Mouse (Mus musculus) kidney, adult 18-20 months (tissue): ENCODE measurements at regions not wholly inside any gene's neighbourhood (a gene's known extent, or its start where the extent isn't known, plus 50 kb on each side); places are given as distances from the start of the nearest gene placed in this dataset.

Experiments used
- DNase-seq: peaks from one replicate; pipeline ENCODE4 v3.0.0; 2021

- no peak for DNase-seq
Observed at GRCm38 (mm10) chr13:51227836-51228235, 57.0 kb downstream of the Nxnl2 start.

- DNase-seq, result peak; percentile 33
Observed at GRCm38 (mm10) chr13:51228862-51229770, 58.3 kb downstream of the Nxnl2 start.

- DNase-seq, result no peak
Observed at GRCm38 (mm10) chr13:51229862-51230261, 59.0 kb downstream of the Nxnl2 start.

GRCm38 (mm10) chr13:51231586-51231985, 60.8 kb downstream of the Nxnl2 start:
- no peak for DNase-seq

GRCm38 (mm10) chr13:51247378-51247777, 76.6 kb downstream of the Nxnl2 start:
- no peak for DNase-seq

- DNase-seq, result no peak
Observed at GRCm38 (mm10) chr13:51253371-51253770, 82.5 kb downstream of the Nxnl2 start.

- no peak for DNase-seq
Observed at GRCm38 (mm10) chr13:51255688-51256087, 84.9 kb downstream of the Nxnl2 start.

- no peak for DNase-seq
Observed at GRCm38 (mm10) chr13:51258752-51259721, 88.2 kb downstream of the Nxnl2 start.

- no peak for DNase-seq
Observed at GRCm38 (mm10) chr13:51261619-51262018, 90.8 kb downstream of the Nxnl2 start.

GRCm38 (mm10) chr13:51272786-51273185, 102.0 kb downstream of the Nxnl2 start:
- DNase-seq, result no peak

GRCm38 (mm10) chr13:51274639-51275038, 103.8 kb downstream of the Nxnl2 start:
- peak; percentile 21 for DNase-seq

GRCm38 (mm10) chr13:51276601-51277000, 105.8 kb downstream of the Nxnl2 start:
- DNase-seq, result no peak

GRCm38 (mm10) chr13:51277515-51277914, 106.7 kb downstream of the Nxnl2 start:
- no peak for DNase-seq

GRCm38 (mm10) chr13:51279642-51280387, 109.0 kb downstream of the Nxnl2 start:
- peak; percentile 22 for DNase-seq

GRCm38 (mm10) chr13:51280388-51280753, 109.5 kb downstream of the Nxnl2 start:
- no peak for DNase-seq

GRCm38 (mm10) chr13:51284679-51285078, 113.9 kb downstream of the Nxnl2 start:
- no peak for DNase-seq

GRCm38 (mm10) chr13:51289442-51289841, 118.6 kb downstream of the Nxnl2 start:
- no peak for DNase-seq

GRCm38 (mm10) chr13:51290021-51290424, 118.4 kb upstream of the S1pr3 start:
- DNase-seq, result no peak

GRCm38 (mm10) chr13:51290926-51291325, 117.5 kb upstream of the S1pr3 start:
- DNase-seq, result no peak

GRCm38 (mm10) chr13:51293047-51293446, 115.4 kb upstream of the S1pr3 start:
- no peak for DNase-seq

GRCm38 (mm10) chr13:51295872-51296271, 112.6 kb upstream of the S1pr3 start:
- DNase-seq, result no peak

GRCm38 (mm10) chr13:51297231-51297880, 111.1 kb upstream of the S1pr3 start:
- no peak for DNase-seq
